Mouse (Mus musculus) CH12.LX (cell line): Measurements from ENCODE around the gene Arrdc2. TPM values are rescaled to one million over a fixed set of nuclear protein-coding genes. Genes with fewer than 3 reads are reported as not detected.

Source experiments
- DNase-seq: peaks from one replicate; pipeline ENCODE4 v3.0.0-alpha.2; 2013; ENCODE audit errors: extremely low read depth
- H3K27ac ChIP-seq: 2 replicates; pipeline ENCODE4 v1.5.1; 2012; ENCODE audit warnings: low read depth, mild to moderate bottlenecking, control low read depth, moderate library complexity; ENCODE audit not compliant: insufficient read depth
- H3K27me3 ChIP-seq: replicated peaks from 2 replicates; pipeline ENCODE3; 2012; ENCODE audit warnings: inconsistent platforms
- H3K36me3 ChIP-seq, 2 experiments: replicated peaks in 1 of 2; 2 replicates each; pipeline versions ENCODE3 to v1.6.1; 2012; ENCODE audit warnings: inconsistent platforms in 1 of 2, low read length in 1 of 2, mild to moderate bottlenecking in 1 of 2, mixed read lengths in 1 of 2, moderate library complexity in 1 of 2; ENCODE audit not compliant: control insufficient read depth in 1 of 2, insufficient read depth in 1 of 2
- H3K4me1 ChIP-seq, 2 experiments: 2 replicates each; pipeline ENCODE4 v1.6.1; 2012; ENCODE audit warnings: inconsistent platforms in 1 of 2, moderate library complexity in 1 of 2; ENCODE audit not compliant: insufficient read depth in 2 of 2, control insufficient read depth in 1 of 2
- H3K4me2 ChIP-seq: 2 replicates; pipeline ENCODE4 v1.6.1; 2012; ENCODE audit warnings: low read depth, mild to moderate bottlenecking, control low read depth; ENCODE audit not compliant: poor library complexity, insufficient read depth, severe bottlenecking
- H3K4me3 ChIP-seq, 3 experiments: fragments of 150-350 bp in 1 of 3; sonication (generic) in 1 of 3; replicated peaks in 1 of 3; 2 replicates each; pipeline versions ENCODE3 to v1.5.1; 2011 to 2012; ENCODE audit warnings: low read depth in 2 of 3, low read length in 2 of 3, mild to moderate bottlenecking in 2 of 3, moderate library complexity in 2 of 3, control low read depth in 1 of 3, improper control_type of control experiment in 1 of 3, inconsistent platforms in 1 of 3, mixed read lengths in 1 of 3; ENCODE audit not compliant: poor library complexity in 1 of 3
- H3K79me2 ChIP-seq: replicated peaks from 2 replicates; pipeline ENCODE4 v1.6.1; 2012; ENCODE audit warnings: mild to moderate bottlenecking, moderate library complexity; ENCODE audit not compliant: control insufficient read depth, poor library complexity, insufficient read depth, severe bottlenecking; ENCODE audit errors: extremely low read depth
- H3K9ac ChIP-seq: 2 replicates; pipeline ENCODE4 v1.6.1; 2012; ENCODE audit warnings: low read depth, mild to moderate bottlenecking, control low read depth, moderate library complexity; ENCODE audit not compliant: insufficient read depth
- H3K9me3 ChIP-seq: replicated peaks from 2 replicates; pipeline ENCODE3; 2012; ENCODE audit warnings: low read length, inconsistent platforms, mixed read lengths
- BHLHE40 ChIP-seq: IDR thresholded peaks from 2 replicates; pipeline ENCODE4 v1.6.1; 2011; ENCODE audit warnings: mild to moderate bottlenecking, low read depth, low read length, improper control_type of control experiment
- CHD1 ChIP-seq: IDR thresholded peaks from 2 replicates; pipeline ENCODE4 v1.6.1; 2012; ENCODE audit warnings: low read depth, low read length, improper control_type of control experiment, inconsistent platforms
- CTCF ChIP-seq, 2 experiments: IDR thresholded peaks in 1 of 2; conservative IDR thresholded peaks in 1 of 2; 2 replicates each; pipeline ENCODE4 v1.5.1; 2011 to 2012; ENCODE audit warnings: low read depth in 2 of 2, low read length in 2 of 2, improper control_type of control experiment in 1 of 2, inconsistent platforms in 1 of 2, mild to moderate bottlenecking in 1 of 2, moderate library complexity in 1 of 2
- GABPA ChIP-seq: IDR thresholded peaks from 2 replicates; pipeline ENCODE4 v1.6.1; 2012; ENCODE audit warnings: low read depth, low read length, improper control_type of control experiment, inconsistent platforms; ENCODE audit not compliant: insufficient replicate concordance
- HCFC1 ChIP-seq: IDR thresholded peaks from 2 replicates; pipeline ENCODE4 v1.6.1; 2012; ENCODE audit warnings: low read depth, mild to moderate bottlenecking, inconsistent platforms, low read length, improper control_type of control experiment
- IRF4 ChIP-seq: IDR thresholded peaks from 2 replicates; pipeline ENCODE4 v1.6.1; 2014; ENCODE audit warnings: low read depth, mild to moderate bottlenecking, inconsistent platforms, low read length, improper control_type of control experiment
- JUN ChIP-seq: IDR thresholded peaks from 2 replicates; pipeline ENCODE4 v1.6.1; 2011; ENCODE audit warnings: low read depth, mild to moderate bottlenecking, low read length, improper control_type of control experiment, moderate library complexity; ENCODE audit not compliant: insufficient read depth
- JUND ChIP-seq: conservative IDR thresholded peaks from 2 replicates; pipeline ENCODE4 v1.6.1; 2011; ENCODE audit warnings: low read depth, low read length, improper control_type of control experiment
- KAT2A ChIP-seq: IDR thresholded peaks from 2 replicates; pipeline ENCODE4 v1.6.1; 2012; ENCODE audit warnings: low read length, improper control_type of control experiment, inconsistent platforms; ENCODE audit not compliant: insufficient replicate concordance
- MAZ ChIP-seq: IDR thresholded peaks from 2 replicates; pipeline ENCODE4 v1.6.1; 2012; ENCODE audit warnings: low read depth, mild to moderate bottlenecking, inconsistent platforms, low read length, improper control_type of control experiment, moderate library complexity
- MXI1 ChIP-seq: IDR thresholded peaks from 2 replicates; pipeline ENCODE4 v1.6.1; 2011; ENCODE audit warnings: mild to moderate bottlenecking, low read depth, low read length, improper control_type of control experiment
- NELFE ChIP-seq: IDR thresholded peaks from 2 replicates; pipeline ENCODE4 v1.6.1; 2011; ENCODE audit warnings: low read depth, low read length, improper control_type of control experiment
- NRF1 ChIP-seq: IDR thresholded peaks from 2 replicates; pipeline ENCODE4 v1.6.1; 2014; ENCODE audit warnings: low read depth, mild to moderate bottlenecking, inconsistent platforms, low read length, improper control_type of control experiment, moderate library complexity
- POLR2AphosphoS2 ChIP-seq: IDR thresholded peaks from 2 replicates; pipeline ENCODE4 v1.6.1; 2011; ENCODE audit warnings: low read depth, low read length, improper control_type of control experiment
- RAD21 ChIP-seq: IDR thresholded peaks from 2 replicates; pipeline ENCODE4 v1.6.1; 2011; ENCODE audit warnings: low read depth, mild to moderate bottlenecking, low read length, improper control_type of control experiment, moderate library complexity
- RCOR1 ChIP-seq: conservative IDR thresholded peaks from 2 replicates; pipeline ENCODE4 v1.6.1; 2012; ENCODE audit warnings: low read depth, mild to moderate bottlenecking, inconsistent platforms, low read length, improper control_type of control experiment
- SMC3 ChIP-seq: IDR thresholded peaks from 2 replicates; pipeline ENCODE4 v1.6.1; 2011; ENCODE audit warnings: low read depth, low read length, improper control_type of control experiment
- TBP ChIP-seq: conservative IDR thresholded peaks from 2 replicates; pipeline ENCODE4 v1.6.1; 2011; ENCODE audit warnings: low read depth, low read length, improper control_type of control experiment
- TCF12 ChIP-seq: IDR thresholded peaks from 2 replicates; pipeline ENCODE4 v1.6.1; 2014; ENCODE audit warnings: low read depth, mild to moderate bottlenecking, inconsistent platforms, low read length, improper control_type of control experiment
- UBTF ChIP-seq: IDR thresholded peaks from 2 replicates; pipeline ENCODE4 v1.6.1; 2012; ENCODE audit warnings: low read depth, mild to moderate bottlenecking, inconsistent platforms, low read length, improper control_type of control experiment, moderate library complexity
- USF1 ChIP-seq: IDR thresholded peaks from 2 replicates; pipeline ENCODE4 v1.6.1; 2014; ENCODE audit warnings: low read depth, mild to moderate bottlenecking, inconsistent platforms, low read length, improper control_type of control experiment
- USF2 ChIP-seq: conservative IDR thresholded peaks from 2 replicates; pipeline ENCODE4 v1.6.1; 2011; ENCODE audit warnings: low read depth, low read length, improper control_type of control experiment
- ZC3H11A ChIP-seq: IDR thresholded peaks from 2 replicates; pipeline ENCODE4 v1.6.1; 2012; ENCODE audit warnings: low read depth, mild to moderate bottlenecking, inconsistent platforms, low read length, improper control_type of control experiment
- ZKSCAN1 ChIP-seq: IDR thresholded peaks from 2 replicates; pipeline ENCODE4 v1.6.1; 2012; ENCODE audit warnings: low read depth, inconsistent platforms, low read length, improper control_type of control experiment, borderline replicate concordance
- ZMIZ1 ChIP-seq: IDR thresholded peaks from 2 replicates; pipeline ENCODE4 v1.6.1; 2012; ENCODE audit warnings: low read depth, mild to moderate bottlenecking, inconsistent platforms, low read length, improper control_type of control experiment
- ZNF384 ChIP-seq: IDR thresholded peaks from 2 replicates; pipeline ENCODE4 v1.6.1; 2012; ENCODE audit warnings: low read depth, low read length, improper control_type of control experiment, inconsistent platforms
- dilution Hi-C: fragments of 300-500 bp; cut with MboI; formaldehyde crosslinking; loops from 2 replicates; pipeline ENCODE4 v1.14.3; 2020; ENCODE audit warnings: low sequenced_read_pairs; ENCODE audit not compliant: extremely low pct_unique_long_range_greater_than_20kb, extremely low pct_ligation_motif_present
- in situ Hi-C: fragments of 300-500 bp; cut with MboI; formaldehyde crosslinking; loops from 3 replicates; pipeline ENCODE4 v1.14.3; 2019; ENCODE audit warnings: low sequenced_read_pairs, low pct_ligation_motif_present, low pct_unique_long_range_greater_than_20kb, mixed read lengths
- polyA plus RNA-seq: library from polyadenylated mRNA; unstranded; fragments of >175 nt; gene quantifications from 2 replicates; pipeline ENCODE4 v1.2.1, GENCODE M21; 2012; ENCODE audit warnings: low read depth; ENCODE audit not compliant: insufficient read length
- total RNA-seq, 2 experiments: library from RNA; depleted of rRNA; stranded (reverse); fragments of 300-350 nt in 1 of 2; fragments of >200 nt in 1 of 2; gene quantifications; 2 replicates each; pipeline ENCODE4 v1.2.3; 2012 to 2014

Arrdc2 gene
- total and polyA plus RNA-seq, 3 experiments = 5.6 to 8.0 (median 6.1) TPM

DNA sequence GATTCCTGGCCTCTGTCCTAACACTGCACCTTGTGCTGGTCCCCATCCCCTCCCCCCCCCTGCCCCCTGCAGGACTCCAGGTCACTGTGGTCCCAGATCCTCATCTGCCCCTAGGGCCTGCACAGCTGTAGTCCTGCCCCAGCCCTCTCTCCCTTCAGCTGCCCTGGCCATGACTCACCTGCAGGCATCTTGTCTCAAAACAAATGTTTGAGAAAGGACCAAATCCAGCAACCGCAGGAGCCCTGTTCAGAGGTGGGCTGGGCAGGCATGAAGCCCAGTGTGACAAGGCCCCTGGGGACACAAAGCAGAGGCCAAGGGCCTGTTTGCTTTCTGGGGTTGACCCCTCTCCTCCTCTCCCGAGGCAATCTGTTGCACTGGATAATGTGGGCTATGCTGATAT, 38.7 kb upstream of the Arrdc2 start:
- DNase-seq = no peak
- no peaks in the 10 kb centered on the region for H3K27me3 ChIP-seq

DNA sequence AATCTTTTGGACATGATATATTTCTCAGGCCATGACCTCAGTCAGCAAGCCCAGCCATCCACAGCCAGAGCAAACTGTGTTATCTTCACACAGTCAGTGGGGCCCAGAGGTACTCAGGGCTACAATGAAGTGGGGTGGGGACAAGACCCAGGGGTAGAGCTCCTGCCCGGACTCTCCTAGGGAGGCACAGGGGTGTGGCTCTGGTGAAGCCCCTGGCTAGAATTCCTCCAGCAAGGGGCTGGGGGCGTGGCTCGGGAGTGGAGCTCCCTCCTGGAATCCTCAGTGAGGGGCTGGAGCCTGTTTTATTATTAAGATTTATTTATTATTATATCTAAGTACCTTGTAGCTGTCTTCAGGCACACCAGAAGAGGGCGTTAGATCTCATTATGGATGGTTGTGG, 36.9 kb upstream of the Arrdc2 start:
- Histone ChIP-seq H3K27ac (no peak overlapping the region), H3K4me2 (no peak overlapping the region)
- dilution Hi-C loops = no loop called here

More for the DNA sequence above, 38.7 kb upstream of the Arrdc2 start:
- TF ChIP-seq BHLHE40 = no peak
- TF ChIP-seq ZMIZ1 = no peak
- TF ChIP-seq UBTF = no peak
- TF ChIP-seq NRF1 = no peak
- TF ChIP-seq KAT2A = no peak
- no peak for TF ChIP-seq HCFC1
- TF ChIP-seq GABPA = no peak
- TF ChIP-seq ZNF384 = no peak
- no peak for TF ChIP-seq RAD21
- TF ChIP-seq USF2 = no peak
- TF ChIP-seq CTCF (conservative IDR thresholded peaks at IDR 0.05 in 1 of 2, IDR thresholded peaks at IDR 0.05 in 1 of 2; ENCODE audit: low read depth in 2 of 2, low read length in 2 of 2) = no peak
- no peak for TF ChIP-seq MXI1
- TF ChIP-seq NELFE = no peak
- TF ChIP-seq IRF4 = no peak
- TF ChIP-seq SMC3 = no peak
- TF ChIP-seq TCF12 = no peak
- no peak for TF ChIP-seq RCOR1
- TF ChIP-seq ZC3H11A = no peak
- no peak for TF ChIP-seq MAZ
- TF ChIP-seq TBP = no peak
- Histone ChIP-seq H3K4me1 (peaks cover 0 to 22% of the 10 kb centered on the region in 2 experiments; a peak in 2 of 4 replicates), H3K4me3 (no peak overlapping the region), H3K27ac (no peak overlapping the region), H3K9me3 (no peaks in the 10 kb centered on the region), H3K36me3 (peaks cover 0 to 14% of the 10 kb centered on the region in 2 experiments), H3K79me2 (no peaks in the 10 kb centered on the region), H3K4me2 (no peak overlapping the region), H3K9ac (no peak overlapping the region)
- in situ Hi-C loops = no loop called here
- dilution Hi-C loops = no loop called here

More for the DNA sequence above, 36.9 kb upstream of the Arrdc2 start:
- Histone ChIP-seq H3K36me3 (peaks cover 0 to 9% of the 10 kb centered on the region in 2 experiments), H3K9me3 (no peaks in the 10 kb centered on the region), H3K79me2 (no peaks in the 10 kb centered on the region), H3K27me3 (no peaks in the 10 kb centered on the region)
- in situ Hi-C loops = no loop called here
- TF ChIP-seq POLR2AphosphoS2 = no peak
- no peak for TF ChIP-seq MAZ
- TF ChIP-seq ZC3H11A = no peak
- no peak for TF ChIP-seq USF1
- no peak for TF ChIP-seq USF2
- no peak for TF ChIP-seq NELFE
- TF ChIP-seq JUND = no peak
- no peak for TF ChIP-seq KAT2A
- no peak for TF ChIP-seq JUN
- no peak for TF ChIP-seq CHD1
- no peak for TF ChIP-seq RCOR1
- no peak for TF ChIP-seq TBP
- no peak for TF ChIP-seq NRF1
- no peak for TF ChIP-seq CTCF (conservative IDR thresholded peaks at IDR 0.05 in 1 of 2, IDR thresholded peaks at IDR 0.05 in 1 of 2; ENCODE audit: low read depth in 2 of 2, low read length in 2 of 2)
- TF ChIP-seq ZKSCAN1 = no peak
- no peak for TF ChIP-seq RAD21
- no peak for TF ChIP-seq UBTF
- TF ChIP-seq, all 38 proteins: peak for 0
- DNase-seq = no peak
- Histone ChIP-seq H3K9ac (no peak overlapping the region), H3K4me1 (peaks cover 7 to 30% of the 10 kb centered on the region in 2 experiments), H3K4me3 (no peak overlapping the region)
